8 mouse cellular contexts compared by ENCODE assay signal in the genomic region with DNA sequence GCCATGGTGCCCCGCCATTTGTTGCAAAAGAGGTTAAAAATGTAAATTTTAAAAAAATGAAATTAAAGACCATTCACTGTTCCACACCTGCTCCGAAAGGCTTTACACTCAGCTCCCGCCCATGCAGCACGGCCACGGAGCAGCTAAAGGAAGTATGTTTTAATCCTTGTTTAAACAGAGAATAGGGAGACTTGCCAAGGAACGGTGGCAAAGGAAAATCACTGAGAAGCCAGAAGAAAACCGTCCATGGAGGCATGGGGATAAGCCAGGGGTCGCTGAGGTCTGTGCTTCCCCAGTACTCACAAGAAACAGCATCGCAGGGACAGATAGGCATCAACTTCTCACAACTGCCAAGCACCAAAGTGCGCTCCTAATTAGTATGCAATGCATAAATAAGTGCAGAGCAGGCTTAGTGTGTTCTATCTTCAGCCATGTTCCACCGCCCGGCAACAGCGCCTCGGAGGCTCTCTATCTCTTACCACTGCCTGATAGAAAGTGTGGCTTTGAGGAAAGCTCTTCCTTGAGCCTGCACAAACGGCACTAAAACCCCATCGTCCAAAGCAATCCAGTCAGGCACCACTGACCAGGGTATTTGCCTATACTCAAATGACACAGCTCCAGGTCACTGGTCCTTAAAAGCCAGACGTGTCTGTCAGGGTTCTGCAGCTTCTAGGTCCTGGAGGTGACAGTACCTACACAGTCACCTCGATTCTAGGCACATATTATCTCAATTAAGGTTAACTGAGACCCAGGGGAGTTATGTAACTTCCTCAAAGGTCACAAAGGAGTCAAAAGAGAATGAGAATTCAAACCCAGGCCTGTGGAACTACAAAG.
DNase-seq lines count a peak whose midpoint lies in the region; ATAC-seq and TF ChIP-seq lines count a peak whose summit lies in the region.

No protein-coding gene starts in this region.

- peak overlapping the region; percentile 35 for H3K4me2 ChIP-seq in embryonic facial prominence, embryonic 12.5 days (replicated peaks)
- H3K4me2 ChIP-seq in intestine, embryonic 15.5 days (replicated peaks): peak overlapping the region; percentile 52
- H3K4me2 ChIP-seq in lung, embryonic 15.5 days: peak overlapping the region; percentile 43
- peak overlapping the region; percentile 46 for H3K4me2 ChIP-seq in stomach, embryonic 15.5 days

- intact Hi-C loops in left cerebral cortex, postnatal 4 days (cut with DNase I): no loop called here

- peak overlapping the region; percentile 26 to 47 for H3K4me3 ChIP-seq in ES-E14 (ENCODE audit: insufficient read depth in 1 of 2, low read depth in 1 of 2, low read length in 2 of 2, poor library complexity in 1 of 2, severe bottlenecking in 1 of 2)
- no peak overlapping the region for H3K4me3 ChIP-seq in embryonic facial prominence, embryonic 12.5 days
- peak overlapping the region; percentile 5; the same call in 1 of the 2 replicates for H3K4me3 ChIP-seq in intestine, embryonic 15.5 days (replicated peaks)
- H3K4me3 ChIP-seq in lung, embryonic 15.5 days: peak overlapping the region; percentile 22
- H3K4me3 ChIP-seq in stomach, embryonic 15.5 days (replicated peaks): peak overlapping the region; percentile 11

- in situ Hi-C loops in ES-E14 (cut with MboI; ENCODE audit: low sequenced_read_pairs in 2 of 2, unreplicated experiment in 2 of 2): no loop called here

- no peaks in the 10 kb centered on the region for H3K36me3 ChIP-seq in ES-E14 (ENCODE audit: control insufficient read depth, insufficient read depth, low read length, poor library complexity, severe bottlenecking)
- H3K36me3 ChIP-seq in embryonic facial prominence, embryonic 12.5 days: no peaks in the 10 kb centered on the region
- no peaks in the 10 kb centered on the region for H3K36me3 ChIP-seq in intestine, embryonic 15.5 days
- no peaks in the 10 kb centered on the region for H3K36me3 ChIP-seq in lung, embryonic 15.5 days
- no peaks in the 10 kb centered on the region for H3K36me3 ChIP-seq in stomach, embryonic 15.5 days

- no peaks in the 10 kb centered on the region for H3K27me3 ChIP-seq in embryonic facial prominence, embryonic 12.5 days
- no peaks in the 10 kb centered on the region for H3K27me3 ChIP-seq in intestine, embryonic 15.5 days (replicated peaks)
- no peaks in the 10 kb centered on the region for H3K27me3 ChIP-seq in lung, embryonic 15.5 days
- no peaks in the 10 kb centered on the region for H3K27me3 ChIP-seq in stomach, embryonic 15.5 days (replicated peaks)

- DNase-seq in ES-E14 (ENCODE audit: low read depth, low spot score): no peak
- DNase-seq in ovary, postnatal 10 days (ENCODE audit: low spot score): no peak
- DNase-seq in left cerebral cortex, postnatal 4 days: no peak
- DNase-seq in spleen, postnatal 10 days (ENCODE audit: low spot score in 2 of 2): no peak

- H3K9ac ChIP-seq in ES-E14 (ENCODE audit: insufficient read depth, low read depth, low read length, poor library complexity, severe bottlenecking): no peak overlapping the region
- no peak overlapping the region for H3K9ac ChIP-seq in embryonic facial prominence, embryonic 12.5 days
- peak overlapping the region; percentile 12; the same call in 1 of the 2 replicates for H3K9ac ChIP-seq in intestine, embryonic 15.5 days
- no peak overlapping the region for H3K9ac ChIP-seq in lung, embryonic 15.5 days
- no peak overlapping the region for H3K9ac ChIP-seq in stomach, embryonic 15.5 days

- no peaks in the 10 kb centered on the region for H3K9me3 ChIP-seq in ES-E14 (ENCODE audit: control insufficient read depth, insufficient read depth, low read depth, low read length)
- H3K9me3 ChIP-seq in embryonic facial prominence, embryonic 12.5 days: no peaks in the 10 kb centered on the region
- no peaks in the 10 kb centered on the region for H3K9me3 ChIP-seq in intestine, embryonic 15.5 days
- no peaks in the 10 kb centered on the region for H3K9me3 ChIP-seq in lung, embryonic 15.5 days
- H3K9me3 ChIP-seq in stomach, embryonic 15.5 days: no peaks in the 10 kb centered on the region

- peaks cover 0 to 6% of the 10 kb centered on the region in 2 experiments; a peak in 2 of 4 replicates for H3K4me1 ChIP-seq in ES-E14 (ENCODE audit: control insufficient read depth in 2 of 2, insufficient read depth in 2 of 2, low read length in 2 of 2, poor library complexity in 1 of 2)
- peaks cover 32% of the 10 kb centered on the region for H3K4me1 ChIP-seq in embryonic facial prominence, embryonic 12.5 days
- peaks cover 25% of the 10 kb centered on the region for H3K4me1 ChIP-seq in intestine, embryonic 15.5 days (replicated peaks)
- H3K4me1 ChIP-seq in lung, embryonic 15.5 days: peaks cover 68% of the 10 kb centered on the region
- H3K4me1 ChIP-seq in stomach, embryonic 15.5 days: peaks cover 30% of the 10 kb centered on the region

- H3K27ac ChIP-seq in ES-E14 (ENCODE audit: insufficient read depth, low read depth, low read length, poor library complexity, severe bottlenecking): no peak overlapping the region
- H3K27ac ChIP-seq in embryonic facial prominence, embryonic 12.5 days: peak overlapping the region; percentile 12; the same call in 1 of the 2 replicates
- H3K27ac ChIP-seq in intestine, embryonic 15.5 days: no peak overlapping the region
- peak overlapping the region; percentile 89 for H3K27ac ChIP-seq in lung, embryonic 15.5 days
- H3K27ac ChIP-seq in stomach, embryonic 15.5 days: peak overlapping the region; percentile 65

- WGBS in embryonic facial prominence, embryonic 12.5 days: 39% methylated on average over 18 of the region's 18 CpGs
- 26% methylated on average over 18 of the region's 18 CpGs for WGBS in intestine, embryonic 15.5 days
- WGBS in lung, embryonic 15.5 days: 21% methylated on average over 18 of the region's 18 CpGs
- 27% methylated on average over 18 of the region's 18 CpGs for WGBS in stomach, embryonic 15.5 days

- ATAC-seq in embryonic facial prominence, embryonic 12.5 days (ENCODE audit: insufficient number of reproducible peaks, insufficient read depth, low FRiP score, low TSS enrichment): 0 out of 2 replicates have a peak, but pooled peaks have one; percentile 66
- ATAC-seq in intestine, embryonic 15.5 days: peak; percentile 77
- peak; percentile 47; the same call in 1 of the 2 replicates for ATAC-seq in lung, embryonic 15.5 days (ENCODE audit: borderline replicate concordance, extremely low read depth, low FRiP score, low TSS enrichment)
- peak; percentile 66 for ATAC-seq in stomach, embryonic 15.5 days (ENCODE audit: insufficient read depth, low FRiP score, low read depth)

TF ChIP-seq in ES-E14, 5 proteins besides CTCF, POLR2A, EP300 and RAD21:
- TF ChIP-seq ZC3H11A (IDR thresholded peaks at IDR 0.05; ENCODE audit: borderline replicate concordance, low read depth, low read length) (no peak), MAFK (IDR thresholded peaks at IDR 0.05; ENCODE audit: insufficient read depth, low read depth, low read length) (no peak), CHD2 (IDR thresholded peaks at IDR 0.05; ENCODE audit: low read depth, low read length) (no peak), ZNF384 (IDR thresholded peaks at IDR 0.05; ENCODE audit: low read depth, low read length) (no peak), HCFC1 (IDR thresholded peaks at IDR 0.05; ENCODE audit: borderline replicate concordance, insufficient read depth, low read length) (no peak)

Comparison
In these comparisons a context has a peak if more than half of its experiments do, and no peak if none do; other contexts are left out.
1. H3K27ac ChIP-seq: peak in embryonic facial prominence, embryonic 12.5 days (single experiment), lung, embryonic 15.5 days (single experiment) and stomach, embryonic 15.5 days (single experiment); none in ES-E14 (single experiment) and intestine, embryonic 15.5 days (single experiment).
2. Peak in every context shown above with its lines, with median percentiles within 50 percentile points of each other: ATAC-seq and H3K4me2 ChIP-seq.